Mouse (Mus musculus): Measurements from ENCODE around the gene Cd81.

Cd81 gene

DNA sequence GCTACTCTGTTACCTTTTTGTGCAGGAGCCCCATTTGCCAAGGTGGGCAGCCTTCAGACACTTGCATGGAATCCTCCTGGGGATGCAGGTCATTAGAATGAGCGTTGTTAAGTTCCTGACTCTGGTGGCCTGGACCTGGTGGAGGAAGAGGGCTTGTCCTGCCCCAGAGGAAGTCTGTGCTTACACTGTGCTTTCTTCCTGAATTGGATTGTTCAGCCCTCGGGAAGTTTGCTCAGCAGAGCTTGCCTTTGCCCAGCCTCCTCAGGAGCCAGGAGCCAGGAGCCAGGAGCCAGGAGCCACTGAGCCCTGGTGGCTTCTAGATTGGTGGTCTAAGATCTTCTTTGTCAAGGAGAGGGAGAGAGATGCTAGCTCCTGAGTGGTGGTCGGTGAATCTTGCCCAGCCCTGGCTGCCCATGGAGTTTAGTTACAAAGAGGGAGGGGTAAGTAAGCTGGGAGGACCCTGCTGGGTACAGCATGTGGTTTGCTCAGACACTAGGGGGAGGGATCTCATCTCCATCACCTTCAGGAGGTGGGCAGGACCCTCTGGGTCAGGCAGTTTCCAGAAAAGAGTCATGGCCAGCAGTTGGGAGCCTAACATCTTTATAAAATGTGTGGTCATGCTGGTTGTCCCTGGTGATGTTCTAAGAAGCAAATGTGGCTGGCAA, 56.6 kb downstream of the Cd81 start:
- in situ Hi-C loops (cut with MboI; ENCODE audit: low sequenced_read_pairs): no loop called here

DNA sequence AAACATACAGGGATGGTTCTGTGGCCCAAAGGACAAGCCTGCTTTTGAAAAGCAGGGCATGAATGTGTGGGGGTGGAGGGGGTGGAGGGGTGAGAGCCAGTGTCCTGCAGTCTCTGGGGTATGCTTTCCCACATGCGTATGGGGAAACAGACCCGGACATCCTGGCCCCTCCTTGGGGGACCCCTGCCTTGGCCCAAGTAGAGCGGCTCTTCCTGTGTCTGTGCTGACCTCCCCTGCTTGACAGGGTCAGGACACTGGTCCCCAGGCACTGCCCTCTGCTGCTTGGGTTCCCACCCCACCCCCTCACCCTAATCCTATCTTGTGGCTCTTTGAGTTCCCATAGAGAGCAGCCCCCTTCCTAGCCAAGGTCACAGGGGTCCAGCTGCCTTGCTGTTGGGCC, 57.2 kb downstream of the Cd81 start:
- in situ Hi-C loops (cut with MboI; ENCODE audit: low sequenced_read_pairs): no loop called here

DNA sequence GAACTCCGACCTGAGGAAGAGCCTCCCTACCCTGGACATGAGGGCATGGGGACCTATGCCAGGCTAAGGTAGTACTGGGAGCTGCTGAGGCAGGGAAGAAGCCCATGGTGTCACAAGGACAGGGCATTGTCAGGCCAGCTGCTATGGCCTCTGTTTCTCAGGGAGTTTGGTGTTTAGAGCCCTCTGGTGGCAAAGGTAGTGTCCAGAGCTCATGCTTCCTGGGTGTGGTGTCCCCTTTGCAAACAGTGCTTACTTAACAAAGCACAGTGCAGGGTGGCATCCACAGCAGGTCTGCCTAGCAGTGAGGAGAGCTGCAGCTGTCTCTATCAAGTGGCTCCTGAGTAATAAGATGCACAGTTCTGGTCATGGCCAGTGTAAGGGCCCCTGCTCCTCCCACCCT, 58.3 kb downstream of the Cd81 start:
- in situ Hi-C loops (cut with MboI; ENCODE audit: low sequenced_read_pairs): no loop called here

DNA sequence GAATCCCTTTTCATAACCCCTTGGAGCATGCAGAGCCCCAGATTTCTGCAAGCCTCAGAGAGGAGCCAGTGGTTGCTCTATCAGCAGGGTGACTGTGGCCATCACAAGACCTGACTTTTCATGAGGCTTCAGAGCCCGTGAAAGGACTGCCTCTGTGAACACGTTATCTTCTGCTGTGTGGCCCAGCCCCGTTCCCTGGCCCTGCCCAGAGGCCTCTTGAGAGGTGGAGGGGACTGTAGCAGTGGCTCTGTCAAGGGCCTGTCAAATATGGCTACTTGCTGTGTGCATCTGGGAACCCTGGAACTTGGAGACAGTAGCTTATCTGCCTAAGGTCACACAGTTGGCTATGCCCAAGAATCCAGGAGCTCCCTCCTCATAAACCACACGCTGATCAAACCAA, 59.2 kb downstream of the Cd81 start:
- in situ Hi-C loops (cut with MboI; ENCODE audit: low sequenced_read_pairs): no loop called here

DNA sequence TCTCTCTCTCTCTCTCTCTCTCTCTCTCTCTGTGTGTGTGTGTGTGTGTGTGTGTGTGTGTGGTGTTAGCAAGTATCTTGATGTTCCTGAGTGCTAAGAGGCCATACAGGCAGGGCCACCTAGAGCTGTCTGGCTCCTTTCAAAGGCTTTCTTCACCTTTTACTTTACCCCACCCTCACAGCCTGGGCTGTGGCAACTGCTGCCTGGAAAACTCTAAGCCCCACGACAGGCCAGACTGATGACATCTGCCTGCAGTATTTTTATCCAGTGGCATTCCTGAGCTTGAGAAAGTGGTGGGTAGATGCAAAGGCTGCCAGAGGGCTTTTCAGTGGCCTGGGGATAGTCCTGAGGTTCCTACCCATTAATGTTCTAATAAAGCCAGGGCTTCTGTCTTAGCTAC, 59.9 kb downstream of the Cd81 start:
- in situ Hi-C loops (cut with MboI; ENCODE audit: low sequenced_read_pairs): no loop called here

DNA sequence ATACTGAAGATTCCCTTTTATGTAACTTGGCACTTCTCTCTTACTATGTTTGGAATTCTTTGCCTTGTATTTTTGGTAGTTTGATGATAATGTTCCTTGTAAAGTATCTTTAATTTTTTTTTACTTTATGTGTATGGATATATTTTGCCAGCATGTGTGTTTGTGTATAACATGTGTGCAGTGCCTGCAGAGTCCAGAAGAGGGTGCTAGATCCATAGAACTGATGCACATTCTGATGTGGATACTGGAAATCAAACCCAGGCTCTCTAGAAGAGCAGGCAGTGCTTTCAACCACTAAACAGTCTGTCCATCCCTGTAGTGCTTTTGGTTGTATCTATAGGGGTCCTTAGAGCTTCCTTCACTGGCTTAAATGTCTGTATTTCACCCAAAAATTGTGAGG, 62.2 kb downstream of the Cd81 start:
- in situ Hi-C loops (cut with MboI; ENCODE audit: low sequenced_read_pairs): no loop called here

DNA sequence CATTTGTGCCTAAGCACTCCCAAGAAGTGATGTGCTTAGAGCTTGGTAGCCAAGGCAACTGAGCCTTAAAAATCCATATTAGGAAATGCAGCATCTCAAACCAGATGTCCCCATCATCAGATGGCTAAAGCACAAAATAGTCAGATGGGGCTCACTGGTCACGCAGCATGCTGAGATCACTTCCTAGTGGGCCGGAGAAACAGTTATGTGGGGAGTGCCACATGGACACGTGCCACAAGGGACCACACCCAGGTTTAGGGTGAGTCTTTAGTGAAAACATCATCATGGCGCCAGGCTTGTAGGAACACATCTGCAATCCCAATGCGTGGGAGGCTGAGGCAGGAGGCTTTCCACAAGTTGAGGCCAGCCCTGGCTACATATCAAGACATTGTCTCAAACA, 64.0 kb downstream of the Cd81 start:
- in situ Hi-C loops (cut with MboI; ENCODE audit: low sequenced_read_pairs): no loop called here
